ENCODE assay signal across 8 mouse cellular contexts in genomic region chr17:46673850-46674529, GRCm38 (mm10). TPM values are rescaled to one million over a fixed set of nuclear protein-coding genes. Genes with fewer than 3 reads are reported as not detected.
DNase-seq lines count a peak whose midpoint lies in the region; ATAC-seq and TF ChIP-seq lines count a peak whose summit lies in the region.

Gene Rrp36 (minus strand): TSS chr17:46674352.

- peaks cover 63% of the 10 kb centered on the region for H3K36me3 ChIP-seq in heart, embryonic 12.5 days
- peaks cover 36% of the 10 kb centered on the region for H3K36me3 ChIP-seq in kidney, postnatal 0 days (ENCODE audit: insufficient read depth, low read length)
- H3K36me3 ChIP-seq in liver, embryonic 11.5 days (ENCODE audit: control insufficient read depth, insufficient read depth, low read length) = peaks cover 33% of the 10 kb centered on the region
- H3K36me3 ChIP-seq in stomach, embryonic 14.5 days (ENCODE audit: control insufficient read depth, insufficient read depth, low read length) = peaks cover 44% of the 10 kb centered on the region

- peak; percentile 92 for DNase-seq in CD4-positive helper T cell, adult 2 months (ENCODE audit: low read depth, low spot score)
- DNase-seq in brain, embryonic 18.5 days (ENCODE audit: low read depth, low spot score) = peak; percentile 83
- DNase-seq in kidney, postnatal 0 days (ENCODE audit: low spot score) = peak; percentile 98
- peak; percentile 89 for DNase-seq in liver, embryonic 11.5 days (ENCODE audit: low spot score)
- peak; percentile 91 for DNase-seq in naive thymus-derived CD4-positive, alpha-beta T cell, adult 2 months (ENCODE audit: low read depth)

- H3K9ac ChIP-seq in heart, embryonic 12.5 days = peak within 1 kb of the TSS; percentile 86
- peak within 1 kb of the TSS; percentile 83 for H3K9ac ChIP-seq in kidney, postnatal 0 days (ENCODE audit: low read depth, low read length)
- H3K9ac ChIP-seq in liver, embryonic 11.5 days (ENCODE audit: low read depth, low read length) = peak within 1 kb of the TSS; percentile 85
- peak within 1 kb of the TSS; percentile 37 for H3K9ac ChIP-seq in stomach, embryonic 14.5 days (replicated peaks; ENCODE audit: low read depth, low read length)

- WGBS in heart, embryonic 12.5 days = 1% methylated on average over 43 of the region's 43 CpGs
- under 1% methylated on average over 43 of the region's 43 CpGs for WGBS in kidney, postnatal 0 days
- under 1% methylated on average over 43 of the region's 43 CpGs for WGBS in liver, embryonic 11.5 days
- under 1% methylated on average over 43 of the region's 43 CpGs for WGBS in stomach, embryonic 14.5 days

- H3K4me3 ChIP-seq in heart, embryonic 12.5 days = peak within 1 kb of the TSS; percentile 84
- peak within 1 kb of the TSS; percentile 81 for H3K4me3 ChIP-seq in kidney, postnatal 0 days (replicated peaks; ENCODE audit: low read depth, low read length)
- peak within 1 kb of the TSS; percentile 88 for H3K4me3 ChIP-seq in liver, embryonic 11.5 days (ENCODE audit: low read depth, low read length)
- H3K4me3 ChIP-seq in stomach, embryonic 14.5 days (ENCODE audit: low read depth, low read length) = peak within 1 kb of the TSS; percentile 54

- H3K27me3 ChIP-seq in heart, embryonic 12.5 days (replicated peaks) = no peaks in the 10 kb centered on the region
- no peaks in the 10 kb centered on the region for H3K27me3 ChIP-seq in kidney, postnatal 0 days (ENCODE audit: insufficient read depth, low read length)
- no peaks in the 10 kb centered on the region for H3K27me3 ChIP-seq in liver, embryonic 11.5 days (replicated peaks; ENCODE audit: control insufficient read depth, insufficient read depth, low read length)
- H3K27me3 ChIP-seq in stomach, embryonic 14.5 days (ENCODE audit: control insufficient read depth, insufficient read depth, low read length) = no peaks in the 10 kb centered on the region

- ATAC-seq in erythroid progenitor cell, adult 5-6 weeks (replicated peaks; ENCODE audit: low FRiP score, poor library complexity, severe bottlenecking) = peak; percentile 98
- peak; percentile 88 for ATAC-seq in heart, embryonic 12.5 days (ENCODE audit: insufficient number of reproducible peaks, low FRiP score)
- ATAC-seq in kidney, postnatal 0 days (replicated peaks; ENCODE audit: low FRiP score, low read depth) = peak; percentile 84
- peak; percentile 93 for ATAC-seq in liver, embryonic 11.5 days (replicated peaks; ENCODE audit: low FRiP score)
- peak; percentile 94 for ATAC-seq in stomach, embryonic 14.5 days (ENCODE audit: insufficient number of reproducible peaks, insufficient read depth, low FRiP score, low read depth)

- peak within 1 kb of the TSS; percentile 80 for H3K4me2 ChIP-seq in heart, embryonic 12.5 days
- H3K4me2 ChIP-seq in kidney, postnatal 0 days (ENCODE audit: low read length) = peak within 1 kb of the TSS; percentile 72
- peak within 1 kb of the TSS; percentile 83 for H3K4me2 ChIP-seq in liver, embryonic 11.5 days
- H3K4me2 ChIP-seq in stomach, embryonic 14.5 days (replicated peaks; ENCODE audit: low read depth, low read length) = peak within 1 kb of the TSS; percentile 54

- TF ChIP-seq CTCF in kidney, postnatal 0 days (IDR thresholded peaks at IDR 0.05; ENCODE audit: low read depth) = no peak

- peaks cover 38% of the 10 kb centered on the region for H3K4me1 ChIP-seq in heart, embryonic 12.5 days (replicated peaks)
- H3K4me1 ChIP-seq in kidney, postnatal 0 days (replicated peaks; ENCODE audit: insufficient read depth, low read length) = peaks cover 20% of the 10 kb centered on the region; the same call in 1 of the 2 replicates
- H3K4me1 ChIP-seq in liver, embryonic 11.5 days (replicated peaks; ENCODE audit: control insufficient read depth, insufficient read depth, low read length) = peaks cover 24% of the 10 kb centered on the region
- H3K4me1 ChIP-seq in stomach, embryonic 14.5 days (ENCODE audit: control insufficient read depth, insufficient read depth, low read length) = peaks cover 22% of the 10 kb centered on the region

- H3K27ac ChIP-seq in heart, embryonic 12.5 days (ENCODE audit: poor library complexity, severe bottlenecking) = peak within 1 kb of the TSS; percentile 80
- H3K27ac ChIP-seq in kidney, postnatal 0 days = peak within 1 kb of the TSS; percentile 91
- H3K27ac ChIP-seq in liver, embryonic 11.5 days (ENCODE audit: low read depth, low read length) = peak within 1 kb of the TSS; percentile 86
- peak within 1 kb of the TSS; percentile 75 for H3K27ac ChIP-seq in stomach, embryonic 14.5 days (ENCODE audit: low read length)

- 0 out of 2 replicates have a peak, but pooled peaks cover 5% of the 10 kb centered on the region for H3K9me3 ChIP-seq in heart, embryonic 12.5 days (replicated peaks)
- H3K9me3 ChIP-seq in kidney, postnatal 0 days (replicated peaks; ENCODE audit: low read length) = no peaks in the 10 kb centered on the region
- H3K9me3 ChIP-seq in liver, embryonic 11.5 days (ENCODE audit: control insufficient read depth, low read length) = no peaks in the 10 kb centered on the region
- H3K9me3 ChIP-seq in stomach, embryonic 14.5 days (ENCODE audit: control insufficient read depth, low read depth, low read length) = no peaks in the 10 kb centered on the region

RNA-seq across cellular contexts. Expression of gene Rrp36, which starts in this region (rescaled TPM):
- 2.5 TPM in 1 of 2 replicates, not detected in the other for total RNA-seq in erythroid progenitor cell, adult 5-6 weeks (2015; ENCODE audit: low replicate concordance)
- total RNA-seq in erythroid progenitor cell, adult 5-6 weeks (2017; ENCODE audit: low replicate concordance) = 8.6 and 23.7 TPM in 2 replicates
- polyA plus RNA-seq in heart, embryonic 12.5 days (2016; fragmentation: Nextera tagmentation; extraction: Ambion mirVana) = 36.5 and 38.9 TPM in 2 replicates
- polyA plus RNA-seq in kidney, postnatal 0 days (2015; fragmentation: Nextera tagmentation; extraction: Ambion mirVana) = 44.4 and 47.2 TPM in 2 replicates
- polyA plus RNA-seq in liver, embryonic 11.5 days (2014; fragmentation: Nextera tagmentation; extraction: Ambion mirVana) = 52.0 and 56.5 TPM in 2 replicates
- 52.3 and 53.5 TPM in 2 replicates for polyA plus RNA-seq in stomach, embryonic 14.5 days (2014; fragmentation: Nextera tagmentation; extraction: Ambion mirVana)

Comparison
In these comparisons a context has a peak if more than half of its experiments do, and no peak if none do; other contexts are left out.
1. Peak in every context shown above with its lines: DNase-seq, ATAC-seq, H3K4me3 ChIP-seq and H3K27ac ChIP-seq.